Mouse (Mus musculus): ENCODE results near the gene Tspan17. TPM values are rescaled to one million over a fixed set of nuclear protein-coding genes. Genes with fewer than 3 reads are reported as not detected.

The Tspan17 gene
- total RNA-seq, 2 experiments from 2014 or later: 69.3 to 79.1 TPM

DNA sequence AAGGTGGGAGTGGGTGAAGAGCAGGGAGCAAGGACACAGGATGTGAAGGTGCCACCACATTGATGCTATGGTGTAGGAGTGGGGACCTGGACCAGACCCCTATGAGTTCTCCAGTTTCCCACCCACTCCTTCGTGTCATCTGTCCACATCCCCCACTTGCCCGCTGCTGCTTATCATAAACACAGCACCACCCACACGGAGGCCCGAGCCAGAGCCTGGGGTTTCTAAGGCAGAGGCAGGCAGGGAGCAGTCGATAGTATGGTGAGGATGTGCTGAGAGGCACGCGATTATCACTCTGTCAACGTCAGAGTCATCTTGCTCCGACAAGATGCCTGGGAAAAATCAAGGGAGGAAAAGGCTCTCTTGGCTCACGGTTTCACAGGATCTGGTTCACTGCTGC is 9.6 kb downstream of the Tspan17 start:
- peak; percentile 64 to 93 for DNase-seq (ENCODE audit: low spot score in 2 of 2)
- intact Hi-C loops (cut with DNase I): loop anchor here (1.0 to 2.0 kb wide), 5 partner anchors 152 to 413 kb away; no protein-coding TSS in a partner anchor

DNA sequence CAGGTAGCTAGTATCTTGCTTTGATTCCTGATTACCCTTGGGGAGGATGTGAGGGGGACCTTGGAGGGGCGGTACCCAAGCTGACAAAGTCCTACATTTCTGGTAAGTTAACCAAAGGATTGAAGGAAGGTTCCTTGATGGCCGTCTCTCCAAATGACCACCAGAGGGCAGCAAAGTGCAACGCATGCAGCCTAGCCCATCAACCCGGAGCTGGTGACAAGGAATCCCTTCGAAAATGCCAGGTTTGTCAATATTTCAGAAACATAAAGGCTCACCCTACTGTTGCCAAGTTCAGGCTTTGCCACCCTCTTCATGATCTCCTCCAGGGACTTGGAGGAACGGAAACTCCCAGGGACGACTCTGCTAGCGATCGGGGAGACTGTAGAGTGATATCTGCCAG is 10.5 kb downstream of the Tspan17 start:
- intact Hi-C loops (cut with DNase I): loop anchor here (1.0 to 2.0 kb wide), 3 partner anchors 151 to 379 kb away; no protein-coding TSS in a partner anchor
- DNase-seq (ENCODE audit: low spot score in 2 of 2): peak; percentile 85 to 91

DNA sequence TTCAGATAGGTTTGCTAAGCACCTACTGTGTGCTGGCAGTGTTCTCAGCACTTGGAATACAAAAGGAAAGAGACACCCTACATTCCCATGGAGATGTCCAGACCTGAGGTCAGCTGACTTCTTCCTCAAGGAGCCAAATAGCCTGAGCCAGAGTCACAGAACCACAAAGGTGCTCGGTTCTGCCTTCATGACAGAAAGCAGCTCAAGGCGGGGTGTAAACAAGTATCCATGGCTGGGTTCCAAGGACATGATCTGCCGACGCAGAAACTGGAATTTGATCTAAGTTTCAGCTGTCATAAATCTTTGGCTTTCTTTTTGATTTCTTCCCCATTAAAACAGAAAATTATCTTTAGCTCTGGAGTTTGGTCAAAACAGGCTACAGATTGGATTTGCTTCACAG is 11.0 kb downstream of the Tspan17 start:
- intact Hi-C loops (cut with DNase I): no loop called here
- no peak for DNase-seq (ENCODE audit: low spot score in 2 of 2)

DNA sequence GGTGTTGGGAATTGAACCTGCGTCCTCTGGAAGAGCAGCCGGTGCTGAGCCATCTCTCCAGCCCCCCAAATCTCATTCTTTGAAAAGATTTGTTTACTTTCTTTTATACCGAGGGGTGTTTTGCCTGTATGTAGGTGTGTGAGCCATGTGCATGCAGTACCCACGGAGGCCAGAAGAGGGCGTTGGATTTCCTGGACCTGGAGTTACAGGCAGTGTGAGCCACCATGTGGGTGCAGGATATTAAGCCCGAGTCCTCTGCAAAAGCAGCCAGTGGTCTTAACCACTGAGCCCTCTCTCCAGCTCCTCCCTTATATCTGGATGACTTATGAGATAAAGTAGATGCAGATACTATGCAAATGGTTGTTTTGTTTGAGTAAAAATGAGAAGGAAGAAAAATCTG is 13.8 kb downstream of the Tspan17 start:
- DNase-seq (ENCODE audit: low spot score in 2 of 2): no peak
- intact Hi-C loops (cut with DNase I): no loop called here

DNA sequence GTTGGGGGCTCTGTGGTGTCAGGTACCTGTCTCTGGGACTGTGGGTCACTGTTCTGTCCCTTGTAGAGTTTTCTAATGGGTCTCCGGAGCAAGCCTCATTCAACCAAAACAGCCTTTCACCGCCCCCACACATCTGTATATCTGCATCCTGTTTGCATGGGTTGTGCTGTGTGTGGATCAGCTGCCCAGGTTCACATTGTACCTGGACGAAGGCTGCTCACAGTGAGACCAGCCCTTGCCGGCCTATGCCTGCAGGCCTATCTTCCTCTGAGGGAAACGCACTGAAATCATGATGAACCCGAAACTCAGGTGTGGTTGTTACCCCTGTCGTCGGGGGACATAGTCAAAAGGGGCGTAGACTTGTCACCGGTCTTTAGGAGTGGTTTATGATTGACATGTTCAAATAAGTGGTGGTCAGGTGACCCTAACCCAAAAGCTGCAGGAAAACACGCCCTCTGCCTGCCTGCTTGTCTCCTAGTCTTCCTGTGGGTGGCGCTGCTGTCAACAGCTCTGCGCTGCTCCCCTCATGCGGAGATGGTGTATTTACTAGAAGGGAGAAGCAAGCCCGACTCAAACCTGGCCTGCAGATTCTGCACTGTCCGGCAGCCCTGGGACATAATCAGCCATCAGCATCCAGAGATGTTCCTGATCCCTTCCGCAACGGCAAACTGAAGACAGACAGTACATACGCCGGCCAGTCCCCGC is 16.1 kb downstream of the Tspan17 start:
- DNase-seq (ENCODE audit: low spot score in 2 of 2): peak in 1 of 2 experiments; percentile 55
- intact Hi-C loops (cut with DNase I): loop anchor here (5.0 kb wide), 1 partner anchor 72 kb away; no protein-coding TSS in a partner anchor

DNA sequence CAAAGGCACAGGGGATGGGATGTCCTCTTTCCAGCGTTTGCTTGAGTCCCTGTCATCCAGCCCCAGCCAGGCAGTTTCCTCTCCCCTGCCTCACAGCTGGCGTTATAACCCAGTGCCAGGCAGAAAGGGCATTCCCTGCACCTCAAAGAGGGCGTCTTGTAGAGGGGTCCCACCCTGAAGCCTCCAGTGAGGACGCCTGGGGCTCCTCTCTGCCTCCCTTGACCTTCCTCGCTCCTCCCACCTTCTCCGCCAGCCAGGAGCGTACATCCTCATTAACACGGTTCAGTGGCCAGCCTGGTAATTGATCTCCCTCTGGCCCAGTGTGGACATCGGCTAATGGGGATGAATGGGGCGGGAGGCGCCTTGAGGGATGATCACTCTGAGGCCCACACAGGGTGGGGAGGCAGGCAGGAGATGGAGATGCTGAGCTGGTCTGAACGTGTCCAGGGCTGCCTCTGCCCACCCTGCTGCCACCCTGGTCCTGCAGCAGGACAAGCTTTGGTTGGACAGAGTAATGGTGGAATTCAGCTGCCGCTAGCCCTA is 17.3 kb downstream of the Tspan17 start:
- no peak for DNase-seq (ENCODE audit: low spot score in 2 of 2)
- intact Hi-C loops (cut with DNase I): loop anchor here (5.0 kb wide), 1 partner anchor 71 kb away; no protein-coding TSS in a partner anchor

DNA sequence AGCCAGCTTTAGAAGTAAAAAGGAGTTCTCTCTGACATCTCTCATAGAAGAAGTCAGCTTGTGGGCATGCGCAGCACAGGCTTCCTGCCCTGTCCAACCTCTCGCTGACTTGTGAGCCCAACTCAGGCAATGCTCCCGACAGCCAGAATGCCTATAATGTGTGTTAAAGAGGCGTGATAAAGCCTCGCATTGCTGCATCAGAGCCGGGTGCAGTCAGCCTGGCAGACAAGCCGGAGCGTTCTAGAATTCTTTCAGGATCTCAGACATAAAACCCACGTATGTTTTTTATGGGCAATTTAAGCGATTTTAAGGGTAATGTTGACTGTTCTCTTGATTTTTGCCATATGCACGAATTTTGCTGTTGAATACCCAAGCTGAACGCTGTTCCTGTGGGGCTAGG is 18.9 kb downstream of the Tspan17 start:
- DNase-seq (ENCODE audit: low spot score in 2 of 2): peak in 1 of 2 experiments; percentile 77
- intact Hi-C loops (cut with DNase I): loop anchor here (5.0 kb wide), 1 partner anchor 69 kb away; no protein-coding TSS in a partner anchor

DNA sequence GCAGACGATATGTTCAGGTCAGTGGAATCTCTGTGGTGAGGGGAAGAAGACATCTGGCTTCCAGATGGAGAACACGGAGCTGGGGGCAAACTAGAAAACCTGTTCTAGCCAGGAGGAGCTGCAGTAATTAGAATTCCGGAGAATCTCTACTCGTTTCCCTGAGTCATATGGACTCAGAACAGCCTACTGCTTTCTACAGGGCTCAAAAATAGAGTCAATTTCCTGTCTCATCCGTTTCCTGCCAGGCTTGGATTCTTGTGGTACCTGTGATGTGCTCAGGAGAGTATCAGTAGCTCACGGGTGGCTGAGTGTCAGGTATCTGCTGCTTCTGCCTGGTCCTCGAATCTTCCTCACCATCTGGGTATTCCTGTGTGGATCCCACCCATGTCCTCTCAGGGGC is 22.3 kb downstream of the Tspan17 start:
- intact Hi-C loops (cut with DNase I): no loop called here
- peak in 1 of 2 experiments; percentile 85 for DNase-seq (ENCODE audit: low spot score in 2 of 2)

DNA sequence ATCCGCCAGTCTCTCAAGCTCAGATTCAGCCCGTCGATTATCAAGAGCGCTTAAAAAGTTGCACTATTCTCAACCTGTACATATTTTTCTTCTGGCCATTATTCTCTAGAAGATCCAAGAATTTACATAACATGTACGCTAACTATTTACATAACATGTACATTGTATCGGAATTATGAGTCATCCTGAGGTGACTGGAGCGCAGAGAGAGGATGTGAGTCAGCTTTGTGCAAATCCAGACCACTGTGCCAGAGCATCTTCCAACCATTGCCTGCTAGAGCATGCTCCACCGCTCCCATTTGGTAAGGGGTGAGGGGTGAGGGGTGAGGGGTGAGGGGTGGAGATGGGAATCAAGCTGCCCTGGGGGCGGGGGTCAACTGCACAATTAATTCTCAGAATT is 24.2 kb downstream of the Tspan17 start:
- DNase-seq (ENCODE audit: low spot score in 2 of 2): peak in 1 of 2 experiments; percentile 45
- intact Hi-C loops (cut with DNase I): no loop called here

DNA sequence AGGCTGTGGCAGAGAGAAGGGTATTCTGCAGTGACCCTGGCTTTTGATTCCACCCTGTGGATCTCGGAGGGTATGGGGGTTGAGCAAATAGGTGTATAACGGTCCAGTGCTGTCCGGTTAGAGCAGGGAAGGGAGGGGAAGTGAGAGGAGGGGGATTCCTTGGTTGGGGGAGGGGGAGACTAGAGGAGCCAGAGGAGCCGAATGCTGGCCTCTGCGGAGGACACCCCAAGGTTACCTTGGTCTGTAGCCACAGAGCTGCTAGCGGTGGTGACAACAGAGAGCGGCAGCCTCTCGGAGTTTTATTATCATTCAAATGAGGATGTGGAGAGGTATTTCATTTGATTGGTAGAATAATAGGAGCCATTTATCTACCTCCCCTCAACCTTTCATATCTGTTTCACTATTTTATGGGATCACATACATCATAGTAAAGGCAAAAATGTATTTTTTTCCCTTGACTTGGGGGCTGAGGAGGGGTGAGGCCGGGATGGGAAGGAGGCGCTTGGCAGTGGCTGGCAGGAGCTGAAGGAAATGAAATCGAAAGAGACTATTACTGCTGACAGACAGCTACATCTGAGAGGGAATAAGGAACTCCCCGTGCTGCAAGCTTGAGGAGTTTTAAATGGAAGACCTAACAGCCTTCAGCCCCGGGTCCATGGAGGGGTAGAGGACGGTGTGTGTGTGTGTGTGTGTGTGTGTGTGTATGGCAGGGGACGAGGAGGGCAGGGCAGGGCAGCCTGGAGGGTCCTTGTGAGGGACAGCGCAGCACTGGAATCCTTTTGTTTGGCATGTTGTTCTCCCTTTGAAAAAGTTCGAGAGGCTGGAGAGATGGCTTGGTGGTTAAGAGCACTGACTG is 29.4 kb downstream of the Tspan17 start:
- no peak for DNase-seq (ENCODE audit: low spot score in 2 of 2)
- intact Hi-C loops (cut with DNase I): no loop called here

DNA sequence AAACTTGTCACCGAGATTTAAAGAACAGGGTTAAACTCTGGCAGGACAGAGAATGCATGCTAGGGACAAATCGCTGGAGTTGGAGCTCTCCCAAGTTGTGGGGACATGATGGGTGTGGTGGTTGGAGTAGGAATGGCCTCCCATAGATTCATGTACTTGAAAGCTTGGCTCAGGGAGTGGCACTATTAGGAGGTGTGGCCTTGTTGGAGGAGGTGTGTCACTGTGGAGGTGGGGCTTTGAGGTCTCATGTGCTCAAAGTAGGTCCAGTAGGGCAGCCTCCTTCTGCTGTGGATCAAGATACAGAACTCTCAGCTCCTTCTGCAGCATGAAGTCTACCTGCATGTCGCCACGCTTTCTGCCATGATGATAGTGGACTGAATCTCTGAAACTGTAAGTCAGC is 31.9 kb downstream of the Tspan17 start:
- intact Hi-C loops (cut with DNase I): loop anchor here (5.0 kb wide), 1 partner anchor 111 kb away; no protein-coding TSS in a partner anchor
- DNase-seq (ENCODE audit: low spot score in 2 of 2): no peak

DNA sequence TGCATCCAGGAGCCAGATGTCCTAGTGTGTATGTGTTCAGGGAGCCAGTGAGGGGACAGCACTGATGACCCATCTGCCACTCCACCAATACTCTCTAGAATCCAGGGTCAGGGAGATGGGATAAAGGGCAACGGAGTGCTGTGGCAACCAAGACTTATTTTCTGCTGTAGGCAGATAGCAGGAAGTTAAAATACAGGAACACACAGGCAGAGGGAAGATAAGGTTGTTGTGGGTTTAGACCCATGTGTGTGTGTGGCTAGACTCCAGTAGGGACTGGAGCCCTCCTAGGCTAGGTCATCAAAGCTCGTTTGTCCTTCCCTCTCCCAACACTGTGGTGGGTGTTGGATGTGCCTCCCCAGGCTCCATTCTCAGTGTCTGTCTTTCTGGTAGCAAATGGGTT is 32.8 kb downstream of the Tspan17 start:
- intact Hi-C loops (cut with DNase I): loop anchor here (5.0 kb wide), 1 partner anchor 110 kb away; no protein-coding TSS in a partner anchor
- no peak for DNase-seq (ENCODE audit: low spot score in 2 of 2)

DNA sequence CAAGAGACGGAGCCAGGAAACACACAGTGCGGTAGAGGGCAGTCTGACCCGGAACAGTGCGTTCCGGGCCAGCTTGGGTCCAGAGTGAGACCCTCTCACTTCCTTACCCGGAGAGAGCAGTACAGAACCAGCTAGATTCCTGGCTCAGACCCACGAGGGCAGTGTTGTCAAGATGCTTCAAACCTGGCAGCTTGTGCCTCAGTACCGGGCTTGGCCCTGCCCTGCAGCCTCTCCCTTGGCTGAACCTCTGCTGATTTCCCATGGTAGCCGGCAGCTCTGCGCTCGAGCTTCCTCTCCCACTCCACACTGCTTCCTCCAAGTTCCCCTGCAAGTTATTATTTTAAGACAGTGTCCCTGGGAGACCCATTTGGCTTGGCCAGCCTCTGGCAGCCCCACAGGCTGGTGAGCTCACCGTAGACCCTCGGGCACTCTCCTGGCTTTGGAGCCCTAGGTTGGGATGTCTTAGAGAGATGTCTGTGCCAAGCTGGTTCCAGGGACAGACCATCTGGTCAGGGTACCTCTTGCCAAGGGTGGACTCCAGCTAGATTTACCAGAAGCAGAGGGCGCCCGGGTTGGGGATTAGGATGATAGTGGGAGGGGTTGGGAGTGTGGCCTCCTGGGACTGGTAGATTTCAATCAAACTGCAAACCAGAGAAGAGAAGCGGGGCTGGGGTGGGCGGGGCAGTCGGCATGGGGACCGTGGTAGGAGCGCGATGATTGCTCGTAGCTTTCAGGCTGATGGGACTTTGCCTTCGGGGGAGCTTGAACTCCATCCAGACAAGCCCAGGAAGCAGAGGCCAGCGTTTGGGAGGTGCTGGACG is 35.1 kb downstream of the Tspan17 start:
- no peak for DNase-seq (ENCODE audit: low spot score in 2 of 2)
- intact Hi-C loops (cut with DNase I): loop anchor here (5.0 kb wide), 1 partner anchor 108 kb away; no protein-coding TSS in a partner anchor

DNA sequence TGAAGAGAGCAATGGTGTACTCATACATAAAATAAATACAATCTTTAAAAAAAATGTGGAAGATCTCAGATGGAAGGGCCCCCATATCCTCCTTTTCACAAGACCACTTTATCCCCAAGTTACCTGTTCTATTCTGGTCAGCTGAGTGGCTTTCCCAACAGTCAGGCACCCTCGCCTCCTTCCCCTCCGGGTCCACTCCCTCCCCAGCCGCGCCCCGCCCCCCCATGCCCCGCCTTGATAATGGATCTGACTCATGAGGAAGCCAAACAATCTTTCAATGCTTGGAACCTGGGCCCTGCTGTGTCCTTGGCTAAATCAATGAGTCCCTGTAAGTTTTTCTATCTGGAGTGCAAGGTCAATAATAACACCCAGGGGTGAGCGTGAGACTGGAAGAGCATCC is 38.8 kb downstream of the Tspan17 start:
- DNase-seq (ENCODE audit: low spot score in 2 of 2): no peak
- intact Hi-C loops (cut with DNase I): no loop called here

DNA sequence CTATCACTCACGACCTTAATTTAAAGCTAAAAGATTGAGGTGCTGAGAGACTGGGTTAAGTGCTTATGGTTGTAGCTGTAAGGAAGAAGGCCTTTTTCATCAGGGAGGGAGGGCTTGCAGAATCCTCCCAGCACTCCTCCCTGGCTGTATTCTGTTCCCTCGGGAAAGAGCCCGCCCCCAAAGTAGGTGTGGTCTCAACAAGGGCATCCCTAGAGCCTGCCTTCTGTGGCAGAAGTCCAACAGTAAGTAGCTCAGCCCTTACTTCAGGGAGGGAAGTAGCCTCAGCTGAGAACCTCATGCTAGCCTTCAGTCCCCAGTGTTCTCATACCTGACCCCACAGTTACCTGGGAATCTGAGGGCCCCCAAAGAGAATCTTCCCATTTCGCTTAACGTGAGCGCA is 39.3 kb downstream of the Tspan17 start:
- DNase-seq (ENCODE audit: low spot score in 2 of 2): no peak
- intact Hi-C loops (cut with DNase I): no loop called here

DNA sequence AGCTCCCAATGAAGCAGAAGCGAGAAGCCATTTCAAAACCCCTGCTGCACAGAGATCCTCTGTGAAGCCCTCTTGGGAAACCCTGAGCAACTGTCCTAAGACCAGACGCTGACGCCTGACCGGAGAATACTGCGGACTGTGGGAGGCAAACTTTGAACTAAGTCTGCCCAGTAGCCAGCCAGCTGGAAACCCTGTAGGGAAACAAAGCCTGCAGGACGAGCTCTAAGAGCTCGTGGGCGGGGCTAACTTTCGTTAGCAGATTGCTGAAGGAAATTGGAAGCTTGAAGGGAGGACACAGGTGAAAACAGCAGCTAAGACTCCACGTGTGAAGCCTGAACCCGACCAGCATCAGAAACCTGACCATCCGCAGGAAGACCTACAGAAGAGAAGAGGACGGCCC is 40.3 kb downstream of the Tspan17 start:
- no peak for DNase-seq (ENCODE audit: low spot score in 2 of 2)
- intact Hi-C loops (cut with DNase I): no loop called here

DNA sequence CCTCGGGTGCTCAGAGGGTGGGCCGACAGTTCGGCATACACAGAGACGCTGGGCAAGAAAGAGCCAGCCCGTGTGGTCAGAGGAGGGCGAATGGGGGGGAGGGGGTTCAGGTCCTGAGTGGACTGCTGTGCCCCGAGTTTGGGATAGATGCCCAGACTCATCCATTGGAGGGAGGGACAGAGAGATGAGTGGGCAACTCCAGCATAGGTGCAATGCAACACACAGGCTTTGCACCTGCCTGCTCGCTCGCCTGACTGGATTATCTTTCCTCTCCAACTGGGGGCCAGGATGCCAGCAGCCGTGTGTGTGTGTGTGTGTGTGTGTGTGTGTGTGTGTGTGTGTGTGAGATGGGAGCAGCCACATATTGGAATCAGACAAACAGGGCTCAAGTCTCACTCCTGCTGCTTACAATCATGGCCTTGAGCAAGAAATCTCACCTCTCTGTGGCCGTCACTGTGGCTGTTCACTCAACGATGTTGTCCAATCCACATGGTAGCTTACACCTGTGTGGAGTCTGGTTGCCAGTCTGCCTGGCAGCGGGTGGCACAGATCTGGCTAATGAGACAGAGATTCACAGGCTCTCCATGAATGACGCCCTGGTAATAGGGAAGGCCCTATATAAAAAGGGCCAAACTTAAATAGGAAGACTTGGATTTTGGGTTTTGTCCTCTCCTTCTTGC is 47.3 kb downstream of the Tspan17 start:
- no peak for DNase-seq (ENCODE audit: low spot score in 2 of 2)

DNA sequence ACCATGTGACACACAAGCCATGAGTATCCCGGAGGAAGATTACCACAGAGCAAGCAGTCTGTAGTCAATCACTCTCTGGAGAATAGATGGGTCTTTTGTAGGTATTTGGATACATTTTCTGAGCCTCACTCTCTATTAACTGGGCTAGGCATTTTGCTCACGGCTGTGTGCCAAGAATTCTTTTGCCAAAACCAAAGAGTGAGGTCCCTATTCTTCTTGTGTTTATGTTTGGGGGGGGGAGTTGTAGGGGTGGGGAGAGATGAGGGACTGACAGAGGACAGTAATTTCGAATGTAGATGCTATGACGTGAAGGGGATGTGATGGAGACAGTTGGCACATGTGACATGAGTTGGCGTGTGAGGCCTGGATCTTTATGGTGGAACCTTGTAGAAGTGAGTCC is 47.9 kb downstream of the Tspan17 start:
- DNase-seq (ENCODE audit: low spot score in 2 of 2): no peak
- intact Hi-C loops (cut with DNase I): no loop called here

More for the DNA sequence above, 47.3 kb downstream of the Tspan17 start:
- intact Hi-C loops (cut with DNase I): no loop called here

DNA sequence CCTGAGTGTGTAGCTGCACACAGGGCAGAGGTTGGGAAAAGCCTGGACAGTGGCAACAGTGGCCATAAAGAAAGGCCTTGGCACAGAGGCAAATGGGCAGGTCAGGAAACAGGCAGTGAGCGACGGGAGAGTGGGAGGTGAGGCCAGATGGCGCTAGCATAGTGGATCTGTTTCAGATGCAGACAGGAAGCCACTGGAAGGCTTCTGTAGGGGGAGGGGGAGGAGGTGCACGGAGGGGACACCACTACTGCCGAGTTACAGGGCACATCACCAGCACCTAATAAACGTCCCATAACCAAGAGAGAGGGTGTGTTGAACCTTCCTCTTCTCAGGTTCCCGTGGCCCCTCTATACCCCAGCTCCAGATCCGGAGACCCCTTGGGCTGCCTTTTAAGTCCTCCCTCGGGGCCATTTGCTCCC is 48.3 kb downstream of the Tspan17 start:
- intact Hi-C loops (cut with DNase I): no loop called here
- DNase-seq (ENCODE audit: low spot score in 2 of 2): peak in 1 of 2 experiments; percentile 60

Data from left cerebral cortex, postnatal 25 days (tissue).